Mouse (Mus musculus) left cerebral cortex, adult 2 months (tissue): ENCODE results near the gene Dennd2c. TPM values are rescaled to one million over a fixed set of nuclear protein-coding genes. Genes with fewer than 3 reads are reported as not detected.
A peak's percentile ranks its signal among the peaks of the same experiment; 100 is the strongest.
"Not testable (repeated sequence)": the region's sequence is repeated elsewhere in the genome, so short reads cannot be mapped to it uniquely, and the experiment has no call there.

ENCODE experiments used
- DNase-seq, 2 experiments: peaks; one replicate each; pipeline ENCODE4 v3.0.0; 2021 to 2022; ENCODE audit warnings: low spot score in 2 of 2, mixed read lengths in 1 of 2; ENCODE audit errors: extremely low spot score in 1 of 2
- H3K27ac ChIP-seq: fragments of 200-600 bp; 2 replicates; pipeline ENCODE4 v1.8.1; 2022
- H3K4me3 ChIP-seq: fragments of 200-600 bp; 2 replicates; pipeline ENCODE4 v1.8.1; 2022
- CTCF ChIP-seq: fragments of 200-600 bp; IDR thresholded peaks from 2 replicates; pipeline ENCODE4 v1.8.1; 2022; ENCODE audit warnings: antibody characterized with exemption, mild to moderate bottlenecking, moderate library complexity
- intact Hi-C: fragments of 180-260 bp; cut with DNase I; formaldehyde crosslinking; loops from one replicate; pipeline ENCODE4 v1.15.1; 2025
- total RNA-seq, 2 experiments: library from RNA; stranded (reverse); gene quantifications; 2 replicates each; pipeline ENCODE4 v1.2.3; 2021

The Dennd2c gene
- total RNA-seq, 2 experiments from 2014 or later: 0.40 to 0.41 TPM

DNA sequence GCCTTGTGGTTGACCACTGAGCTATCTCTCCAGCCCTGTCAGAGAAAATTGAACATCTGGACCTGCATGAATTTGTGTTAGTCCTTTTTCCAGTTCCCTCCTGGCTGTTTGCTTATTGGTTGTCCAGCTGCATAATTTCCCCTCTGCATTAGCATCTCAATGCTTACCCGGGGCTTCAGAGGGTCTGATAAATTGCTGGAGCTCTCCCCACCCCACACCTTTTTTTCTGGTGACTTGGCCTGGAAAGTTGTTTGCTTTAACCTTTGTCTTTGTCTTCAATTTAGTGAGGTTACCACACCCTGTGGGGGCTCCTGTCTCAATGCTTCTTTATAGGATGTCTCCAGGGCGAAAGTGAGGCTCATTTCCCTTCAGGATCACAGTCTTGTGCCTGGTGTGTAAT is 24.8 kb downstream of the Dennd2c start:
- H3K4me3 ChIP-seq: no peak overlapping the region
- TF ChIP-seq CTCF: no peak
- H3K27ac ChIP-seq: no peak overlapping the region
- intact Hi-C loops: no loop called here
- DNase-seq: no peak

- intact Hi-C loops: no loop called here
- Histone ChIP-seq H3K4me3 (no peak overlapping the region), H3K27ac (no peak overlapping the region)
- TF ChIP-seq CTCF: no peak
- DNase-seq: no peak
These were observed 25.3 kb downstream of the Dennd2c start for GRCm38 (mm10) chr3:103127721-103128120.

- intact Hi-C loops: no loop called here
- no peak for TF ChIP-seq CTCF
- H3K27ac ChIP-seq: no peak overlapping the region
- DNase-seq: no peak
- no peak overlapping the region for H3K4me3 ChIP-seq
These were observed 25.8 kb downstream of the Dennd2c start for GRCm38 (mm10) chr3:103128251-103128650.

- no peak for DNase-seq
- intact Hi-C loops: no loop called here
- no peak for TF ChIP-seq CTCF
- Histone ChIP-seq H3K27ac (no peak overlapping the region), H3K4me3 (no peak overlapping the region)
These were observed 27.2 kb downstream of the Dennd2c start for GRCm38 (mm10) chr3:103129367-103130159.

- peak in 1 of 2 experiments; percentile 12 for DNase-seq
- H3K4me3 ChIP-seq: no peak overlapping the region
These were observed 27.9 kb downstream of the Dennd2c start for GRCm38 (mm10) chr3:103130236-103130751.

GRCm38 (mm10) chr3:103133098-103133497 is 30.7 kb downstream of the Dennd2c start:
- DNase-seq: no peak
- TF ChIP-seq CTCF: no peak
- Histone ChIP-seq H3K4me3 (no peak overlapping the region), H3K27ac (no peak overlapping the region)
- intact Hi-C loops: no loop called here

More at GRCm38 (mm10) chr3:103130236-103130751, 27.9 kb downstream of the Dennd2c start:
- intact Hi-C loops: no loop called here
- H3K27ac ChIP-seq: no peak overlapping the region
- TF ChIP-seq CTCF: no peak

DNA sequence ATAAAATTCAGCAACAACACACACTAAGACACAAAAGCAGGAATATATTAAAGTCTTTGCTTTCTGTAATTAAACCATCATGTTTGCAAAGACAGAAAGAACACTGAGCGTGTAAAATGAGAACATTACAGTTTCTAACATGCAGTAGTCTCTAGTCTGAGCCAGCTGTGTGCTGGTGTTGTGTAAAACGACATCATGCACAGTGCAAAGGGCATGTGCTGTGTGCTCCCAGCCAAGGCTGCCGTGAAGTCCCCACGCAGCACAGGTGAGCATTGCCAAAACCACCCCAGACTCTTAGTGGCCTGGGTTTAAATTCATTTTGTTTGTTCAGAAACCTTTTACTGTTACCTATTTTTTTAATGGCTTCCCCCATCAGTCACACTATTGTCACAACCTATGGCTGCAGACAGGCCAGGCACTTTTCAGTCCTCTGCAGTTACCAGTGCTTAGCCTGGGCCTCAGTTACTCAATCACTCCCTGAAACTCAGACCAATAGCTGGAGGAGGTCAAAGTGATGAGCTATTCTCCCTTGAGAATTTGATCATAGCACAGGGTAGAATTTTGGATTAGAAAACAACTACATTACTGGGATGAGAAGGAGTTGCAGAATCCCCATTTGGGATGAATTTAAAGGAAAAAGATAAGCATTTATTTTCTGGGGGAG is 34.1 kb downstream of the Dennd2c start:
- TF ChIP-seq CTCF: no peak
- DNase-seq: no peak
- no peak overlapping the region for H3K4me3 ChIP-seq

GRCm38 (mm10) chr3:103139047-103139446 is 36.6 kb downstream of the Dennd2c start:
- Histone ChIP-seq H3K4me3 (no peak overlapping the region), H3K27ac (no peak overlapping the region)
- no peak for DNase-seq
- intact Hi-C loops: no loop called here
- no peak for TF ChIP-seq CTCF

More for the DNA sequence above, 34.1 kb downstream of the Dennd2c start:
- intact Hi-C loops: no loop called here
- H3K27ac ChIP-seq: no peak overlapping the region

DNA sequence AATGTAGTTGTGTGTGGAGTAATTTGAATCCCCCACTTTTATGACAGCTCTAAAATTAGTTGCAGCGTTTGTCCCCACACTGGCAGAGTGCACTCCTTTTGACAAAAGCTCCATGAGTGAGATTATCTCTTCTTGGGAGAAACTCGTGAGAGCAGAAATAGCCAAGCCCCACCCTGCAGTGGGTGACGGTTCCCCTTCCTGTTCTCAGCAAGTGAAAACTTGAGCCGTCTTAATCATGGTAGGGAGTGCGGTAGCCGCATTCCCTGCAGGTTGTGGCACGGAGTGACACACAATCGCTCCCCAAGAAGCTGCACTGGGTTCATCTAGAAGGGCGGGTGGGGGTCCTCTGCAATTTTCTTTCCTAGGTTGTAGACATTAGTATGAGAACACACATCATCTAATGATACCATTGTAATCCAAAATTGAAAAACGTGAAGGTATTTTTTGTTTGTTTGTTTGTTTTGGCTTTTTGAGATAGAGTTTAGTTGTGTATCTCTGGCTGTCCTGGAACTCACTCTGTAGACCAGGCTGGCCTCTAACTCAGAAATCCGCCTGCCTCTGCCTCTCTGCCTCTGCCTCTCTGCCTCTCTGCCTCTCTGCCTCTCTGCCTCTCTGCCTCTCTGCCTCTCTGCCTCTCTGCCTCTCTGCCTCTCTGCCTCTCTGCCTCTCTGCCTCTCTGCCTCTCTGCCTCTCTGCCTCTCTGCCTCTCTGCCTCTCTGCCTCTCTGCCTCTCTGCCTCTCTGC is 37.9 kb downstream of the Dennd2c start:
- DNase-seq, intact Hi-C loops, H3K27ac ChIP-seq: not testable (repeated sequence)
- 0 out of 2 replicates have a peak overlapping the region, but pooled peaks have one; percentile 4 for H3K4me3 ChIP-seq

- TF ChIP-seq CTCF: no peak
- intact Hi-C loops: no loop called here
- Histone ChIP-seq H3K27ac (no peak overlapping the region), H3K4me3 (no peak overlapping the region)
- DNase-seq: no peak
These were observed 38.9 kb downstream of the Dennd2c start for GRCm38 (mm10) chr3:103141287-103141686.

- intact Hi-C loops: no loop called here
- TF ChIP-seq CTCF: no peak
- H3K4me3 ChIP-seq: no peak overlapping the region
- no peak overlapping the region for H3K27ac ChIP-seq
- DNase-seq: no peak
These were observed 40.0 kb downstream of the Dennd2c start for GRCm38 (mm10) chr3:103142366-103142765.

DNA sequence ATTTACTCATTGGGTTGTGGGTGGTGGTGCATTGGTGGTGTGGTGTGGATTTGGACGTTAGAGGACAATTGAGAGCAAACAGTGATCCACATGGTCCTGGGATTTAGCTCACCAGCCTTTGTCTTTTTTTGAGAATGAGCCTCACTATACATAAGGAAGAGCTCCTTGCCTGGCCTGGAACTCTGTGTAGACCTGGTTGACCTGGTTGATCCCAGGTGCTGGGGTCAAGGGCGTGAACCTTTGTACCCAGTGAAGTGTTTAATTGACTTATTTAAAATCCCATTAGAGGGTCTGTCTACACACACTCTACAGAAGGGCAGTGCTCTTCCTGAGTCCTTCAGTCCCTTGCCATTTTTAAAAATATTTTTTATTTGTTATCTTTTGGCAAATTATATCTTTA is 42.9 kb downstream of the Dennd2c start:
- DNase-seq: no peak
- Histone ChIP-seq H3K4me3 (no peak overlapping the region), H3K27ac (no peak overlapping the region)
- intact Hi-C loops: no loop called here
- TF ChIP-seq CTCF: no peak
